Mouse (Mus musculus) cerebellum, adult 2 months (tissue): ENCODE results near the gene Vmn1r39.
"Not testable (repeated sequence)": the region's sequence is repeated elsewhere in the genome, so short reads cannot be mapped to it uniquely, and the experiment has no call there.

ENCODE experiments used
- CTCF ChIP-seq: fragments of 200-500 bp; IDR thresholded peaks from 2 replicates; pipeline ENCODE4 v1.5.1; 2011; ENCODE audit warnings: low read depth, mild to moderate bottlenecking, control low read depth, low read length, moderate library complexity, borderline replicate concordance; ENCODE audit not compliant: insufficient read depth
- POLR2A ChIP-seq: fragments of 200-500 bp; IDR thresholded peaks from 2 replicates; pipeline ENCODE4 v1.6.1; 2011; ENCODE audit warnings: low read length, control low read depth, borderline replicate concordance; ENCODE audit not compliant: insufficient read depth

DNA sequence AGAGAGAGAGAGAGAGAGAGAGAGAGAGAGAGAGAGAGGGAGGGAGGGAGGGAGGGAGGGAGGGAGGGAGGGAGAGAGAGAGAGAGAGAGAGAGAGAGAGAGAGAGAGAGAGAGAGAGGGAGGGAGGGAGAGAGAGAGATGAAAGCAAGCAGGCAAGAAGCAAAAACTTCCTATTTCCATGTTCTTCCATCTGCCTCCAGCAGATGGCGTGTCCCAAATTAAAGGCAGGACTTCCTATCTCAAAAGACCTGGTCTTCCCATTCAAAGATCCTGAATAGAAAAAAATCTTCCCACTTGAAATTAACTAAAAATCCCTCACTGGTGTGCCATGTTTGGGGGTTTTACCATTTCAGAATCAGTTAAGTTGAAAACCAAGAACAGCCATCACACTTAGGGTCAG, 30.2 kb upstream of the Vmn1r39 start:
- TF ChIP-seq CTCF, POLR2A: not testable (repeated sequence)
